Mouse (Mus musculus): ENCODE results near the gene Abi3.
A peak's percentile ranks its signal among the peaks of the same experiment; 100 is the strongest.

Abi3 gene

GRCm38 (mm10) chr11:95789451-95789891, 52.8 kb downstream of the Abi3 start:
- no peak for DNase-seq (ENCODE audit: low read depth, low spot score)

- no peak for DNase-seq (ENCODE audit: low read depth, low spot score)
Measured at GRCm38 (mm10) chr11:95786511-95786910, 55.8 kb downstream of the Abi3 start.

- peak; percentile 83 for DNase-seq (ENCODE audit: low read depth, low spot score)
Measured at GRCm38 (mm10) chr11:95785675-95786074, 56.6 kb downstream of the Abi3 start.

GRCm38 (mm10) chr11:95783958-95784357, 58.3 kb downstream of the Abi3 start:
- no peak for DNase-seq (ENCODE audit: low read depth, low spot score)

- no peak for DNase-seq (ENCODE audit: low read depth, low spot score)
Measured at GRCm38 (mm10) chr11:95783457-95783856, 58.8 kb downstream of the Abi3 start.

- DNase-seq (ENCODE audit: low read depth, low spot score), result peak; percentile 47
Measured at GRCm38 (mm10) chr11:95781557-95781956, 60.7 kb downstream of the Abi3 start.

- DNase-seq (ENCODE audit: low read depth, low spot score), result no peak
Measured at GRCm38 (mm10) chr11:95780480-95780879, 61.8 kb downstream of the Abi3 start.

All from ES-CJ7 (cell line).